ENCODE assay signal across 8 mouse cellular contexts in genomic region chr1:192834361-192835210, GRCm38 (mm10). TPM values are rescaled to one million over a fixed set of nuclear protein-coding genes. Genes with fewer than 3 reads are reported as not detected.
DNase-seq lines count a peak whose midpoint lies in the region; ATAC-seq and TF ChIP-seq lines count a peak whose summit lies in the region.

No protein-coding gene starts in this region.

- peak; percentile 87 for DNase-seq in embryo, embryonic 11 days
- DNase-seq in heart, postnatal 0 days (ENCODE audit: low spot score) = no peak
- DNase-seq in layer of hippocampus, adult 2 months (ENCODE audit: low spot score in 2 of 2) = peak; percentile 76
- DNase-seq in retina, postnatal 7 days (ENCODE audit: low read depth, low spot score) = peak; percentile 80

- 3% methylated on average over 62 of the region's 63 CpGs for WGBS in heart, postnatal 0 days
- WGBS in liver, embryonic 16.5 days (ENCODE audit: insufficient replicate concordance) = 2% methylated on average over 63 of the region's 63 CpGs

- 0 out of 2 replicates have a peak, but pooled peaks cover under 1% of the 10 kb centered on the region for H3K9me3 ChIP-seq in megakaryocyte, embryonic 14.5 days
- H3K9me3 ChIP-seq in heart, postnatal 0 days (replicated peaks; ENCODE audit: control insufficient read depth, low read length) = no peaks in the 10 kb centered on the region
- no peaks in the 10 kb centered on the region for H3K9me3 ChIP-seq in liver, embryonic 16.5 days (replicated peaks; ENCODE audit: control insufficient read depth, low read length)

- peaks cover 21% of the 10 kb centered on the region; the same call in 1 of the 2 replicates for H3K4me1 ChIP-seq in megakaryocyte, embryonic 14.5 days
- H3K4me1 ChIP-seq in heart, postnatal 0 days (ENCODE audit: control insufficient read depth, insufficient read depth) = peaks cover 14% of the 10 kb centered on the region; the same call in 1 of the 2 replicates
- no peaks in the 10 kb centered on the region; the same call in 1 of the 2 replicates for H3K4me1 ChIP-seq in liver, embryonic 16.5 days (ENCODE audit: control insufficient read depth, low read depth, low read length)

- H3K27ac ChIP-seq in heart, postnatal 0 days (ENCODE audit: low read depth) = 0 out of 2 replicates have a peak overlapping the region, but pooled peaks have one; percentile 11
- H3K27ac ChIP-seq in layer of hippocampus, adult 2 months = peak overlapping the region; percentile 89
- H3K27ac ChIP-seq in liver, embryonic 16.5 days (ENCODE audit: low read length) = no peak overlapping the region

- no peak for TF ChIP-seq EP300 in heart, postnatal 0 days (IDR thresholded peaks at IDR 0.05; ENCODE audit: low read depth)

- H3K9ac ChIP-seq in heart, postnatal 0 days (replicated peaks; ENCODE audit: low read depth, low read length) = peak overlapping the region; percentile 57
- no peak overlapping the region for H3K9ac ChIP-seq in liver, embryonic 16.5 days (ENCODE audit: low read depth, low read length)

- H3K4me3 ChIP-seq in megakaryocyte, embryonic 14.5 days (replicated peaks) = peak overlapping the region; percentile 85
- peak overlapping the region; percentile 54 for H3K4me3 ChIP-seq in heart, postnatal 0 days (ENCODE audit: low read depth, low read length)
- peak overlapping the region; percentile 52 for H3K4me3 ChIP-seq in layer of hippocampus, adult 2 months
- peak overlapping the region; percentile 48 for H3K4me3 ChIP-seq in liver, embryonic 16.5 days (ENCODE audit: low read depth, low read length)

- no peak for ATAC-seq in megakaryocyte, adult 5-6 weeks (ENCODE audit: poor library complexity, severe bottlenecking)
- ATAC-seq in heart, postnatal 0 days (ENCODE audit: insufficient read depth, low read depth) = peak; percentile 53
- ATAC-seq in liver, embryonic 16.5 days (ENCODE audit: low read depth) = 0 out of 2 replicates have a peak, but pooled peaks have one; percentile 27
- no peak for ATAC-seq in erythroid progenitor cell, adult 5-6 weeks (replicated peaks; ENCODE audit: low FRiP score, poor library complexity, severe bottlenecking)

- H3K36me3 ChIP-seq in megakaryocyte, embryonic 14.5 days (replicated peaks; ENCODE audit: low read length) = no peaks in the 10 kb centered on the region
- no peaks in the 10 kb centered on the region for H3K36me3 ChIP-seq in heart, postnatal 0 days (replicated peaks; ENCODE audit: control insufficient read depth, insufficient read depth, low read length)
- no peaks in the 10 kb centered on the region for H3K36me3 ChIP-seq in liver, embryonic 16.5 days (ENCODE audit: control insufficient read depth, insufficient read depth)

- no peak for TF ChIP-seq CTCF in heart, postnatal 0 days (IDR thresholded peaks at IDR 0.05; ENCODE audit: low read depth)
- TF ChIP-seq CTCF in layer of hippocampus, adult 2 months (conservative IDR thresholded peaks at IDR 0.05) = peak; percentile 31; the same call in 1 of the 2 replicates

- H3K4me2 ChIP-seq in heart, postnatal 0 days (ENCODE audit: low read depth, low read length) = peak overlapping the region; percentile 87
- peak overlapping the region; percentile 62 for H3K4me2 ChIP-seq in liver, embryonic 16.5 days (ENCODE audit: low read depth, low read length)

- H3K27me3 ChIP-seq in megakaryocyte, embryonic 14.5 days (replicated peaks) = peaks cover 66% of the 10 kb centered on the region
- H3K27me3 ChIP-seq in heart, postnatal 0 days (ENCODE audit: control insufficient read depth, insufficient read depth, low read length) = peaks cover 26% of the 10 kb centered on the region
- peaks cover 36% of the 10 kb centered on the region for H3K27me3 ChIP-seq in liver, embryonic 16.5 days (ENCODE audit: control insufficient read depth, insufficient read depth, low read depth, low read length)

RNA-seq across cellular contexts. Expression of gene Sertad4, which starts 21.0 kb away (rescaled TPM):
- not detected in 2 replicates for polyA plus RNA-seq in megakaryocyte, embryonic 14.5 days (2012; ENCODE audit: insufficient read depth, low replicate concordance)
- total RNA-seq in megakaryocyte, adult 5-6 weeks (2015) = not detected in 2 replicates
- total RNA-seq in megakaryocyte, adult 5-6 weeks (2017) = not detected in 2 replicates
- 2.3 and 4.0 TPM in 2 replicates for total RNA-seq in heart, postnatal 0 days (2014; rRNA removed; ENCODE audit: low replicate concordance)
- polyA plus RNA-seq in heart, postnatal 0 days (2015; fragmentation: Nextera tagmentation; extraction: Ambion mirVana) = 5.0 and 5.5 TPM in 2 replicates
- 10 to 100 TPM; 14.2 to 16.9 TPM for total RNA-seq in layer of hippocampus, adult 2 months (2021)
- 0.07 and 0.22 TPM in 2 replicates for polyA plus RNA-seq in liver, embryonic 16.5 days (2015; fragmentation: Nextera tagmentation; extraction: Ambion mirVana)
- not detected in 2 replicates for total RNA-seq in erythroid progenitor cell, adult 5-6 weeks (2015; ENCODE audit: low replicate concordance)
- total RNA-seq in erythroid progenitor cell, adult 5-6 weeks (2017; ENCODE audit: low replicate concordance) = 0.39 TPM in 1 of 2 replicates, not detected in the other

Comparison
In these comparisons a context has a peak if more than half of its experiments do, and no peak if none do; other contexts are left out.
1. ATAC-seq: peak in heart, postnatal 0 days (single experiment) and liver, embryonic 16.5 days (single experiment); none in megakaryocyte, adult 5-6 weeks (single experiment) and erythroid progenitor cell, adult 5-6 weeks (single experiment).
2. Peak in every context shown above with its lines, with median percentiles within 50 percentile points of each other: H3K4me3 ChIP-seq.